Mouse (Mus musculus): ENCODE measurements around the gene Vmn2r83. TPM values are rescaled to one million over a fixed set of nuclear protein-coding genes. Genes with fewer than 3 reads are reported as not detected.

The Vmn2r83 gene
- polyA plus RNA-seq, 1 experiment = not detected

DNA sequence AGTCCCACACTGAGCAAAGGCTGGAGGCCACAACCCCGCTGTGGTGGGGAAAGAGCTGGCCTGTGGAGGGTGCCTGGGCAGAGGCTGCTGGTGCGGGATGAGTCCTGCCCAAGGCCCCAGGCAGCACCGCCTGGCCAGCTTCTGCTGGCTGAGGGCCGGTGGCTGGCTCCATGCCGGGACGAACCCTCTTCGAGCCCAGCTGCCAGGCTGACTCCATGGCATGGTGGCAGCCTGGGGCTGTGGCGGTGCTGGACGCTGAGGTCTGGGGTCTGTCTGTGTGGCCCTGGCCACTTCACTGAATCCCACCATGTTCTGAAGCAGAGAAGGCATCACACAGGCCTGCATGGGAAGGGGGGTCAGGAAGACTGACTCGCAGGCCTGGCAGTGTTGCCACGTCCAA, 72.2 kb downstream of the Vmn2r83 start:
- H3K27me3 ChIP-seq (ENCODE audit: control insufficient read depth, insufficient read depth, low read length) = no peaks in the 10 kb centered on the region
- H3K36me3 ChIP-seq (ENCODE audit: control insufficient read depth, insufficient read depth, low read length) = peaks cover 26% of the 10 kb centered on the region
- no peak for DNase-seq (ENCODE audit: low read depth in 1 of 2, low spot score in 2 of 2)
- WGBS = 92% methylated on average over 11 of the region's 11 CpGs
- no peak overlapping the region for H3K27ac ChIP-seq (ENCODE audit: insufficient read depth, low read length)
- no peak overlapping the region for H3K4me3 ChIP-seq (ENCODE audit: extremely low read depth, insufficient read depth, insufficient read length)
- no peaks in the 10 kb centered on the region; the same call in 1 of the 2 replicates for H3K4me1 ChIP-seq (ENCODE audit: control insufficient read depth, insufficient read depth, insufficient read length)
- no peak for TF ChIP-seq CTCF (IDR thresholded peaks at IDR 0.05; ENCODE audit: extremely low read depth, insufficient read depth, insufficient read length, insufficient replicate concordance)
- no peak for TF ChIP-seq POLR2A (IDR thresholded peaks at IDR 0.05; ENCODE audit: low read depth, low read length)

DNA sequence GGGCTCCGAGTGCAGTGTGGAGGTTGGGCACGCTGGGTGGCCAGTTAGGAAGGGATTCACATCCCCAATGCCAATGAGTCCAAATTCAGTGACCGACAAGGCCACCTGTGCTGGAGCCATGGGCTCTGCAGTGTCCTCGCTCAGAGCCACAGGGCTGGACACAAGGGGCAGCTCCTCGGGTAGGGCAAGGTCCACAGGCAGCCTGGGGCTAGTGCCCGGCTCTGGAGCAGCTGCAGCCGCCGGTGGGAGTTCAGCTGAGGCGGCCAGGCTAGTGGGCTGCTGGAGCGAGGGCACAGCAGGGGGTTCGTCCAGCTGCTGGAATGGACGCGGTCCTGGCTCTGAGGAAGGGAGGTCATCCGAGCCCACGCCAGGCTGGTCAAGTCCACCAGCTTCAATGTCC, 73.0 kb downstream of the Vmn2r83 start:
- DNase-seq (ENCODE audit: low read depth in 1 of 2, low spot score in 2 of 2) = no peak
- Histone ChIP-seq H3K4me1 (ENCODE audit: control insufficient read depth, insufficient read depth, insufficient read length) (no peaks in the 10 kb centered on the region; the same call in 1 of the 2 replicates), H3K4me3 (ENCODE audit: extremely low read depth, insufficient read depth, insufficient read length) (no peak overlapping the region), H3K36me3 (ENCODE audit: control insufficient read depth, insufficient read depth, low read length) (peaks cover 26% of the 10 kb centered on the region), H3K27me3 (ENCODE audit: control insufficient read depth, insufficient read depth, low read length) (no peaks in the 10 kb centered on the region), H3K27ac (ENCODE audit: insufficient read depth, low read length) (no peak overlapping the region)
- TF ChIP-seq POLR2A (IDR thresholded peaks at IDR 0.05; ENCODE audit: low read depth, low read length) = no peak
- no peak for TF ChIP-seq CTCF (IDR thresholded peaks at IDR 0.05; ENCODE audit: extremely low read depth, insufficient read depth, insufficient read length, insufficient replicate concordance)
- 94% methylated on average over 15 of the region's 15 CpGs for WGBS

GRCm38 (mm10) chr10:79542171-79542570, 73.6 kb downstream of the Vmn2r83 start:
- H3K36me3 ChIP-seq (ENCODE audit: control insufficient read depth, insufficient read depth, low read length) = peaks cover 26% of the 10 kb centered on the region
- no peak overlapping the region for H3K4me3 ChIP-seq (ENCODE audit: extremely low read depth, insufficient read depth, insufficient read length)
- H3K27ac ChIP-seq (ENCODE audit: insufficient read depth, low read length) = no peak overlapping the region
- H3K4me1 ChIP-seq (ENCODE audit: control insufficient read depth, insufficient read depth, insufficient read length) = no peaks in the 10 kb centered on the region; the same call in 1 of the 2 replicates
- DNase-seq (ENCODE audit: low read depth in 1 of 2, low spot score in 2 of 2) = no peak
- TF ChIP-seq CTCF (IDR thresholded peaks at IDR 0.05; ENCODE audit: extremely low read depth, insufficient read depth, insufficient read length, insufficient replicate concordance) (no peak), POLR2A (IDR thresholded peaks at IDR 0.05; ENCODE audit: low read depth, low read length) (no peak)
- no peaks in the 10 kb centered on the region for H3K27me3 ChIP-seq (ENCODE audit: control insufficient read depth, insufficient read depth, low read length)
- 99% methylated on average over 11 of the region's 11 CpGs for WGBS

Other genes with a start within 250 kb of the Vmn2r83 start
- gene Vmn2r81, start 221.0 kb upstream of the Vmn2r83 start, polyA plus RNA-seq (2012; rRNA removed) = not detected in 2 replicates
- gene Vmn2r82, start 112.2 kb upstream of the Vmn2r83 start, polyA plus RNA-seq (2012; rRNA removed) = not detected in 2 replicates
- gene Plpp2, start 65.1 kb downstream of the Vmn2r83 start, polyA plus RNA-seq (2012; rRNA removed) = 6.7 and 8.9 TPM in 2 replicates
- gene Mier2, start 86.5 kb downstream of the Vmn2r83 start, polyA plus RNA-seq (2012; rRNA removed) = 63.7 and 92.1 TPM in 2 replicates
- gene Theg, start 118.6 kb downstream of the Vmn2r83 start, polyA plus RNA-seq (2012; rRNA removed) = 0.18 and 0.72 TPM in 2 replicates
- gene C2cd4c, start 145.3 kb downstream of the Vmn2r83 start, polyA plus RNA-seq (2012; rRNA removed) = not detected in 2 replicates
- 1.0 and 1.3 TPM in 2 replicates for gene Shc2, start 169.2 kb downstream of the Vmn2r83 start, polyA plus RNA-seq (2012; rRNA removed)
- gene Odf3l2, start 177.0 kb downstream of the Vmn2r83 start, polyA plus RNA-seq (2012; rRNA removed) = not detected in 2 replicates
- gene Madcam1, start 195.8 kb downstream of the Vmn2r83 start, polyA plus RNA-seq (2012; rRNA removed) = 22.0 and 33.9 TPM in 2 replicates
- gene Tpgs1, start 200.6 kb downstream of the Vmn2r83 start, polyA plus RNA-seq (2012; rRNA removed) = 47.9 and 77.7 TPM in 2 replicates
- 119 and 143 TPM in 2 replicates for gene Cdc34, start 213.5 kb downstream of the Vmn2r83 start, polyA plus RNA-seq (2012; rRNA removed)
- gene Gzmm, start 220.3 kb downstream of the Vmn2r83 start, polyA plus RNA-seq (2012; rRNA removed) = 1.7 and 1.8 TPM in 2 replicates
- gene Bsg, start 235.8 kb downstream of the Vmn2r83 start, polyA plus RNA-seq (2012; rRNA removed) = 208 and 255 TPM in 2 replicates
- gene Hcn2, start 247.9 kb downstream of the Vmn2r83 start, polyA plus RNA-seq (2012; rRNA removed) = 0.77 and 1.5 TPM in 2 replicates

Measured in spleen, adult 2 months (tissue).